Mouse (Mus musculus) limb, embryonic 11.5 days (tissue): ENCODE results near the gene Upp2. TPM values are rescaled to one million over a fixed set of nuclear protein-coding genes. Genes with fewer than 3 reads are reported as not detected.

Experiments
- ATAC-seq: fragments of 200-750 bp; cut with Nextera tagmentation; 2 replicates; pipeline ENCODE4 v1.8.0; 2017; ENCODE audit warnings: low read depth; ENCODE audit not compliant: insufficient number of reproducible peaks, low FRiP score, low TSS enrichment
- DNase-seq: peaks from one replicate; pipeline ENCODE4 v3.0.0-alpha.2; 2015; ENCODE audit warnings: low spot score
- H3K27ac ChIP-seq: fragments of 300-500 bp; sonication (generic); replicated peaks from 2 replicates; pipeline ENCODE4 v1.5.1; 2014; ENCODE audit warnings: low read depth, mild to moderate bottlenecking, low read length
- H3K27me3 ChIP-seq: fragments of 300-500 bp; sonication (generic); 2 replicates; pipeline ENCODE4 v1.6.1; 2014; ENCODE audit warnings: mild to moderate bottlenecking, low read length, mixed read lengths; ENCODE audit not compliant: control insufficient read depth, insufficient read depth
- H3K36me3 ChIP-seq: fragments of 300-500 bp; sonication (generic); 2 replicates; pipeline ENCODE4 v1.6.1; 2014; ENCODE audit warnings: mild to moderate bottlenecking, low read length, moderate library complexity, mixed read lengths; ENCODE audit not compliant: control insufficient read depth, insufficient read depth
- H3K4me1 ChIP-seq: fragments of 300-500 bp; sonication (generic); 2 replicates; pipeline ENCODE4 v1.6.1; 2014; ENCODE audit warnings: low read length, mixed read lengths; ENCODE audit not compliant: control insufficient read depth, insufficient read depth
- H3K4me2 ChIP-seq: fragments of 300-500 bp; sonication (generic); 2 replicates; pipeline ENCODE4 v1.6.1; 2014; ENCODE audit warnings: low read depth, mild to moderate bottlenecking, moderate library complexity; ENCODE audit not compliant: severe bottlenecking
- H3K4me3 ChIP-seq: fragments of 300-500 bp; sonication (generic); 2 replicates; pipeline ENCODE4 v1.5.1; 2014; ENCODE audit warnings: low read depth, low read length
- H3K9ac ChIP-seq: fragments of 300-500 bp; sonication (generic); 2 replicates; pipeline ENCODE4 v1.6.1; 2014; ENCODE audit warnings: mild to moderate bottlenecking, low read length
- H3K9me3 ChIP-seq: fragments of 300-500 bp; sonication (generic); 2 replicates; pipeline ENCODE4 v1.6.1; 2016; ENCODE audit warnings: low read length; ENCODE audit not compliant: control insufficient read depth
- WGBS: fragments of 180-500 bp; shearing (Covaris S2); extraction: QIAGEN DNeasy Blood & Tissue Kit; methylation state at CpG from one replicate; pipeline ENCODE4 v1.1.7; 2014; 5-methylcytosine and 5-hydroxymethylcytosine counted together
- polyA plus RNA-seq: library from polyadenylated mRNA; unstranded; fragments of >200 nt; fragmentation: Nextera tagmentation; extraction: Ambion mirVana; gene quantifications from 2 replicates; pipeline ENCODE4 v1.2.1, GENCODE M21; 2014

Upp2 gene
- polyA plus RNA-seq, 1 experiment from 2014 or later = 9.3 TPM

DNA sequence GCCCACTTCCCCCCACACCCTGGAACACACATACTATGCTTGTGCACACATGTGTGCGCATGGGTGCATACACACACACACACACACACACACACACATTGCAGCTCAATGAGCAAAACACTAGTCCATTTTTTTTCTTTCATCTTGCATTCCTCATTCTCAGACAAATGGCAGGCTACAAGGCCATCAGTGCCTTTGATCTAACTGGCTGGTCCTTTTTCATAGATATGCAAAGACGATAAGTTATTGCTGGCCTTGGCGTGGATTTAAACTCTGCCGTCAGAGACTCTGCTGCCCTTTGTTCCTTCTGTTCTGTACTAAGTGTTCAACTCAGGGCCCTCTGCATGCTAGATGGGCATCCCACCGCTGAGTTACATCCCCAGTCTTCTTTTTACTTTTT lies 94.0 kb downstream of the Upp2 start:
- no peak overlapping the region for H3K4me2 ChIP-seq
- H3K9ac ChIP-seq = no peak overlapping the region
- H3K27ac ChIP-seq = no peak overlapping the region

DNA sequence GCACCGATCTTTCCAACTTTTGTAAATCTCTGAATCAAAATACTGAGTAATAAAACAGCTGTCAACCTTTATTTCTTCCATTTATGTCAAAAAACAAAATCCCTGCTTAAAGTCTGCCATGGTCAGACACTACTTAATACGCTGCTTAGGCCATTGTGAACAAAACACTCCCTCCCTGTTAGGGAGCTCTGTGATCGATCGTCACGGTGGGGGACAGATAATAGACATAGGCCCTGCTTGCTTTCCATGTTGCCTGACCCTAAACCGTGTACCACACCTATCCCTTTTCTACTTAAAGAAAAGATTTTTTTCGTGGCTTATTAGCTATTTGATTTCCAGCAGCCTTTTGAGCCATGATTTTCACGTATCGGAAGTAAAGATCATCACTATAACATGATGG lies 95.6 kb downstream of the Upp2 start:
- no peaks in the 10 kb centered on the region for H3K4me1 ChIP-seq
- H3K9me3 ChIP-seq = no peaks in the 10 kb centered on the region
- H3K27ac ChIP-seq = no peak overlapping the region
- DNase-seq = no peak
- no peaks in the 10 kb centered on the region for H3K27me3 ChIP-seq
- H3K9ac ChIP-seq = no peak overlapping the region
- no peak for ATAC-seq
- no peaks in the 10 kb centered on the region for H3K36me3 ChIP-seq
- no peak overlapping the region for H3K4me3 ChIP-seq
- no peak overlapping the region for H3K4me2 ChIP-seq
- 88% methylated on average over 9 of the region's 9 CpGs for WGBS

More for the DNA sequence above, 94.0 kb downstream of the Upp2 start:
- ATAC-seq (no peak), DNase-seq (no peak)
- 82% methylated on average over 5 of the region's 5 CpGs for WGBS
- Histone ChIP-seq H3K4me3 (no peak overlapping the region), H3K36me3 (no peaks in the 10 kb centered on the region), H3K9me3 (no peaks in the 10 kb centered on the region), H3K4me1 (no peaks in the 10 kb centered on the region), H3K27me3 (no peaks in the 10 kb centered on the region)

DNA sequence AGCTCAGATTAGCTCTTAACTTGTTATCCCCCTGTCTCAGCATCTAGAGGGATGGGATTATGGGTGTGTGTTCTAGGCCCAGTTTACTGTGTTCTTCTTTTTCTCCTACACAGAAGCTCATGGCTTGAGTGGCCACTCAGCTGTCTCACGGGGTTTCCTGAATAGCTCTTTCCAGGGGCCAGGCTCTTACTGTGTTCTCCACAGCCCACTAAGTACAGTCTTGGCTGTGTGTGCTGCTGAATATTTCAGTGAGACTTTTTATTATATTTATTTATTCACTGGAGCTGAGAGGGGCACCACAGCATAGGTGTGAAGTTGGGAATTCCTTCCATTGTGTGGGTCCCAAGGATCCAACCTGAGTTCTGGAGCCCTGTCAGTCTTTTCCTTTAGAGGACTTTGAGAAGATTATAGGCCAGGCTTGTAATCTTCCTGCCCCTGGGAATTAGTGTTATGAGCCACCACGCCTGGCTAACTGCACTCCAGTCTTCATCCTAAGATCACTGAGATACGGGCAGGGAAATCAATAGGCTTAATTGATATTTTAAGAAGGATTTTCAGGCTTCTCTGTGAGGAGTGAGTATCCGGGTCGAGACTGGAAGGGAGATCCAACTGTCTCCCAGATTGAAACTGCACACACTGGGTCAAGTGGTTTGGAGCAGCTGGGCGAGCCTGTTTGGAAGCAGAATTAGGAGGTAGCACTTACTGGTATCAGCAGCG lies 96.5 kb downstream of the Upp2 start:
- H3K36me3 ChIP-seq = no peaks in the 10 kb centered on the region
- no peak overlapping the region for H3K27ac ChIP-seq
- H3K9me3 ChIP-seq = no peaks in the 10 kb centered on the region
- no peak for DNase-seq
- H3K4me2 ChIP-seq = no peak overlapping the region
- no peaks in the 10 kb centered on the region for H3K4me1 ChIP-seq
- ATAC-seq = no peak
- no peaks in the 10 kb centered on the region for H3K27me3 ChIP-seq
- H3K4me3 ChIP-seq = no peak overlapping the region
- no peak overlapping the region for H3K9ac ChIP-seq
- 89% methylated on average over 7 of the region's 7 CpGs for WGBS

GRCm38 (mm10) chr2:58665081-58665814 lies 98.2 kb downstream of the Upp2 start:
- WGBS = 87% methylated on average over 12 of the region's 12 CpGs
- H3K4me2 ChIP-seq = no peak overlapping the region

GRCm38 (mm10) chr2:58667298-58667697 lies 100.2 kb downstream of the Upp2 start:
- Histone ChIP-seq H3K4me1 (no peaks in the 10 kb centered on the region), H3K27me3 (no peaks in the 10 kb centered on the region), H3K4me2 (no peak overlapping the region), H3K4me3 (no peak overlapping the region), H3K36me3 (no peaks in the 10 kb centered on the region), H3K9me3 (no peaks in the 10 kb centered on the region), H3K27ac (no peak overlapping the region), H3K9ac (no peak overlapping the region)
- ATAC-seq (no peak), DNase-seq (no peak)
- 87% methylated on average over 3 of the region's 3 CpGs for WGBS

More at GRCm38 (mm10) chr2:58665081-58665814, 98.2 kb downstream of the Upp2 start:
- H3K9me3 ChIP-seq = no peaks in the 10 kb centered on the region
- no peak overlapping the region for H3K4me3 ChIP-seq
- ATAC-seq = no peak
- H3K9ac ChIP-seq = no peak overlapping the region
- peak; percentile 84 for DNase-seq
- no peaks in the 10 kb centered on the region for H3K27me3 ChIP-seq
- no peaks in the 10 kb centered on the region for H3K4me1 ChIP-seq
- no peaks in the 10 kb centered on the region for H3K36me3 ChIP-seq
- H3K27ac ChIP-seq = no peak overlapping the region

GRCm38 (mm10) chr2:58667991-58668390 lies 100.9 kb downstream of the Upp2 start:
- no peak overlapping the region for H3K9ac ChIP-seq
- H3K4me2 ChIP-seq = no peak overlapping the region
- no peaks in the 10 kb centered on the region for H3K9me3 ChIP-seq
- DNase-seq (peak; percentile 73), ATAC-seq (no peak)
- no peaks in the 10 kb centered on the region for H3K27me3 ChIP-seq
- WGBS = 52% methylated on average over 9 of the region's 9 CpGs
- no peaks in the 10 kb centered on the region for H3K4me1 ChIP-seq
- no peaks in the 10 kb centered on the region for H3K36me3 ChIP-seq
- no peak overlapping the region for H3K27ac ChIP-seq
- H3K4me3 ChIP-seq = no peak overlapping the region

DNA sequence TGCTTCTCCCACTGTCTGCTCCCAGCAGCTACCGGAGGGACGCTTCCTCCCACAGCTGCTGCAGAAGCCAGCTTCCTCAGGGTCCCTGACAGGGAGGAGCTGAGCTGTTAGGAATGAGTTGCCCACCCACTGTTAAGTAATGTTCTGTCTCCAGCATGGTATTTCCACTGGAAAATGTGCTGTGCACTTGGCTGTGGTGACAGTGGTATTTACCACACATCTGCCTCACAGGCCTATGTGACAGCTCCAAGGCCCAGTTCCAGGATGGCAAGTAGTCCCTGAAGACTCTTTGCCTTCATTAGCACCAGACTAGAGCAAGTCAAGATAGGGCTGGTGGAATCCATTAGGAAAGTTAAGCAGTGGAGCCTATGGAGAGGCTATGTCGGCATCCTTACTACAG lies 102.0 kb downstream of the Upp2 start:
- DNase-seq = no peak
- WGBS = 90% methylated on average over 3 of the region's 3 CpGs

DNA sequence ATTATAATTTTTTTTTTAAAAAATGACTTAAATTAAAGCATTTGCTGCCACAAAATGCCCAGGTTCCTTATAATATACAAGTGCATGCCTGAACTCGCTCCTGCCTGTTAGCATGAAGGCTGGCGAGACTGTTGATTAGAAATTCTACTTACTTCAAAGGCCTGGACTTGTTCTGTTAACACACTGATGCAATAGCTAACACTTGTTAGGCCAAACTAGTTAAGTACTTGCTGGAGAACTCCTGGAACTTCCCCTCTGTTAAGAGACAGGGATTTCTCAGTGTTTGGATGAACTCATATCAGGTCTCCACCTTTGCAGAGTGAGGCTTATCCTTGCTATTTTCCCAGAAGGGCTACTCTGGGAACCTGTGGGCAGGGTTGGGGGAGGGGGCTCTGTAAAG lies 105.4 kb downstream of the Upp2 start:
- H3K4me1 ChIP-seq = no peaks in the 10 kb centered on the region
- H3K27me3 ChIP-seq = no peaks in the 10 kb centered on the region
- no peaks in the 10 kb centered on the region; the same call in 1 of the 2 replicates for H3K9me3 ChIP-seq
- H3K27ac ChIP-seq = no peak overlapping the region
- WGBS = 90% methylated on average over 2 of the region's 2 CpGs
- no peak overlapping the region for H3K9ac ChIP-seq
- ATAC-seq (no peak), DNase-seq (peak; percentile 12)
- H3K4me3 ChIP-seq = no peak overlapping the region
- H3K4me2 ChIP-seq = no peak overlapping the region
- no peaks in the 10 kb centered on the region for H3K36me3 ChIP-seq

More for the DNA sequence above, 102.0 kb downstream of the Upp2 start:
- no peaks in the 10 kb centered on the region for H3K27me3 ChIP-seq
- no peak for ATAC-seq
- H3K27ac ChIP-seq = no peak overlapping the region
- no peaks in the 10 kb centered on the region; the same call in 1 of the 2 replicates for H3K9me3 ChIP-seq
- H3K9ac ChIP-seq = no peak overlapping the region
- H3K4me1 ChIP-seq = no peaks in the 10 kb centered on the region
- H3K36me3 ChIP-seq = no peaks in the 10 kb centered on the region
- no peak overlapping the region for H3K4me3 ChIP-seq
- H3K4me2 ChIP-seq = no peak overlapping the region
